Mouse (Mus musculus) lung, adult 18-20 months (tissue): ENCODE results near the gene Hmgb2.
"Not testable (repeated sequence)": the region's sequence is repeated elsewhere in the genome, so short reads cannot be mapped to it uniquely, and the experiment has no call there.

Source experiments
- DNase-seq, 2 experiments: peaks; one replicate each; pipeline ENCODE4 v3.0.0; 2022; ENCODE audit warnings: mixed read lengths in 2 of 2

Gene Hmgb2

GRCm38 (mm10) chr8:57512141-57513056, 692 bp downstream of the Hmgb2 start:
- DNase-seq: peak in 1 of 2 experiments; percentile 13

GRCm38 (mm10) chr8:57513178-57513661, 1.5 kb downstream of the Hmgb2 start:
- DNase-seq: not testable (repeated sequence)

GRCm38 (mm10) chr8:57516685-57517084, 5.0 kb downstream of the Hmgb2 start:
- DNase-seq: not testable (repeated sequence)

GRCm38 (mm10) chr8:57517723-57518122, 6.0 kb downstream of the Hmgb2 start:
- DNase-seq: no peak

- DNase-seq: no peak
Observed at GRCm38 (mm10) chr8:57520186-57520786, 8.6 kb downstream of the Hmgb2 start.

GRCm38 (mm10) chr8:57528036-57528435, 16.3 kb downstream of the Hmgb2 start:
- DNase-seq: no peak

GRCm38 (mm10) chr8:57530238-57530637, 18.5 kb downstream of the Hmgb2 start:
- DNase-seq: peak; percentile 8 to 15

- DNase-seq: peak; percentile 85 to 90
Observed at GRCm38 (mm10) chr8:57530666-57531349, 19.1 kb downstream of the Hmgb2 start.

- no peak for DNase-seq
Observed at GRCm38 (mm10) chr8:57532223-57532622, 20.5 kb downstream of the Hmgb2 start.

GRCm38 (mm10) chr8:57533106-57533505, 21.4 kb downstream of the Hmgb2 start:
- DNase-seq: no peak

- DNase-seq: no peak
Observed at GRCm38 (mm10) chr8:57534495-57534894, 22.8 kb downstream of the Hmgb2 start.

- no peak for DNase-seq
Observed at GRCm38 (mm10) chr8:57536167-57536566, 24.5 kb downstream of the Hmgb2 start.

- no peak for DNase-seq
Observed at GRCm38 (mm10) chr8:57538601-57539000, 26.9 kb downstream of the Hmgb2 start.

GRCm38 (mm10) chr8:57540110-57540838, 28.6 kb downstream of the Hmgb2 start:
- DNase-seq: peak; percentile 37 to 43

- DNase-seq: no peak
Observed at GRCm38 (mm10) chr8:57540951-57541350, 29.2 kb downstream of the Hmgb2 start.

GRCm38 (mm10) chr8:57541405-57541804, 29.7 kb downstream of the Hmgb2 start:
- peak in 1 of 2 experiments; percentile 14 for DNase-seq

- no peak for DNase-seq
Observed at GRCm38 (mm10) chr8:57546401-57546800, 34.7 kb downstream of the Hmgb2 start.

- no peak for DNase-seq
Observed at GRCm38 (mm10) chr8:57546834-57547233, 35.1 kb downstream of the Hmgb2 start.

GRCm38 (mm10) chr8:57547581-57547980, 35.9 kb downstream of the Hmgb2 start:
- no peak for DNase-seq

GRCm38 (mm10) chr8:57552102-57553032, 40.7 kb downstream of the Hmgb2 start:
- DNase-seq: no peak

- no peak for DNase-seq
Observed at GRCm38 (mm10) chr8:57560926-57561325, 49.2 kb downstream of the Hmgb2 start.
